Mouse (Mus musculus) limb, embryonic 14.5 days (tissue): ENCODE results near the gene Ank2. TPM values are rescaled to one million over a fixed set of nuclear protein-coding genes. Genes with fewer than 3 reads are reported as not detected.

Source experiments
- ATAC-seq: fragments of 200-750 bp; cut with Nextera tagmentation; 2 replicates; pipeline ENCODE4 v1.8.0; 2017; ENCODE audit warnings: low read depth, moderate number of reproducible peaks, moderate TSS enrichment; ENCODE audit not compliant: low FRiP score
- DNase-seq: peaks from one replicate; pipeline ENCODE4 v3.0.0-alpha.2; 2015; ENCODE audit warnings: low spot score
- H3K27ac ChIP-seq: fragments of 300-500 bp; sonication (generic); replicated peaks from 2 replicates; pipeline ENCODE4 v1.5.1; 2014; ENCODE audit warnings: low read depth, mild to moderate bottlenecking, low read length, moderate library complexity, mixed read lengths
- H3K27me3 ChIP-seq: fragments of 300-500 bp; sonication (generic); 2 replicates; pipeline ENCODE4 v1.6.1; 2014; ENCODE audit warnings: low read length, mixed read lengths; ENCODE audit not compliant: control insufficient read depth, insufficient read depth
- H3K36me3 ChIP-seq: fragments of 300-500 bp; sonication (generic); 2 replicates; pipeline ENCODE4 v1.6.1; 2014; ENCODE audit warnings: mild to moderate bottlenecking, low read length, moderate library complexity, mixed read lengths; ENCODE audit not compliant: control insufficient read depth, insufficient read depth
- H3K4me1 ChIP-seq: fragments of 300-500 bp; sonication (generic); 2 replicates; pipeline ENCODE4 v1.6.1; 2014; ENCODE audit warnings: antibody characterized with exemption, low read length, mixed read lengths; ENCODE audit not compliant: control insufficient read depth, insufficient read depth
- H3K4me2 ChIP-seq: fragments of 300-500 bp; sonication (generic); replicated peaks from 2 replicates; pipeline ENCODE4 v1.6.1; 2014; ENCODE audit warnings: low read depth, mild to moderate bottlenecking, low read length, moderate library complexity; ENCODE audit not compliant: severe bottlenecking
- H3K4me3 ChIP-seq: fragments of 300-500 bp; sonication (generic); replicated peaks from 2 replicates; pipeline ENCODE4 v1.5.1; 2014; ENCODE audit warnings: low read length
- H3K9ac ChIP-seq: fragments of 300-500 bp; sonication (generic); 2 replicates; pipeline ENCODE4 v1.6.1; 2014; ENCODE audit warnings: mild to moderate bottlenecking, low read depth, low read length, moderate library complexity; ENCODE audit not compliant: severe bottlenecking
- H3K9me3 ChIP-seq: fragments of 300-500 bp; sonication (generic); 2 replicates; pipeline ENCODE4 v1.6.1; 2016; ENCODE audit warnings: low read length; ENCODE audit not compliant: control insufficient read depth
- POLR2A ChIP-seq: fragments of 200-500 bp; IDR thresholded peaks from 2 replicates; pipeline ENCODE4 v1.8.0; 2012; ENCODE audit warnings: inconsistent platforms, mild to moderate bottlenecking, moderate library complexity, borderline replicate concordance; ENCODE audit not compliant: insufficient read depth, insufficient read length; ENCODE audit errors: extremely low read depth
- WGBS: fragments of 180-500 bp; shearing (Covaris S2); extraction: QIAGEN DNeasy Blood & Tissue Kit; methylation state at CpG from one replicate; pipeline ENCODE4 v1.1.7; 2014; 5-methylcytosine and 5-hydroxymethylcytosine counted together
- polyA plus RNA-seq, 2 experiments: library from polyadenylated mRNA; depleted of rRNA in 1 of 2; stranded (reverse) in 1 of 2; unstranded in 1 of 2; fragments of >200 nt; fragmentation: Nextera tagmentation in 1 of 2; extraction: Ambion mirVana in 1 of 2; gene quantifications; 2 replicates each; pipeline versions ENCODE4 v1.2.1 to v1.2.3; 2012 to 2014

Ank2 gene
- polyA plus RNA-seq, 2 experiments: 33.0 to 41.6 TPM

GRCm38 (mm10) chr3:127345860-127346459 lies 153.2 kb downstream of the Ank2 start:
- ATAC-seq (no peak), DNase-seq (no peak)
- H3K27me3 ChIP-seq: no peaks in the 10 kb centered on the region
- H3K27ac ChIP-seq: no peak overlapping the region
- no peak for TF ChIP-seq POLR2A
- no peak overlapping the region for H3K4me2 ChIP-seq
- H3K9me3 ChIP-seq: no peaks in the 10 kb centered on the region; the same call in 1 of the 2 replicates
- H3K4me1 ChIP-seq: no peaks in the 10 kb centered on the region
- no peak overlapping the region for H3K9ac ChIP-seq
- no peak overlapping the region for H3K4me3 ChIP-seq
- WGBS: 82% methylated on average over 8 of the region's 8 CpGs
- no peaks in the 10 kb centered on the region for H3K36me3 ChIP-seq

GRCm38 (mm10) chr3:127341300-127341699 lies 157.8 kb downstream of the Ank2 start:
- Histone ChIP-seq H3K4me3 (no peak overlapping the region), H3K27me3 (no peaks in the 10 kb centered on the region), H3K4me2 (no peak overlapping the region), H3K9me3 (no peaks in the 10 kb centered on the region), H3K4me1 (no peaks in the 10 kb centered on the region), H3K9ac (no peak overlapping the region), H3K36me3 (no peaks in the 10 kb centered on the region), H3K27ac (no peak overlapping the region)
- no peak for ATAC-seq
- DNase-seq: no peak
- WGBS: 88% methylated on average over 2 of the region's 2 CpGs
- TF ChIP-seq POLR2A: no peak

GRCm38 (mm10) chr3:127334876-127335275 lies 164.3 kb downstream of the Ank2 start:
- no peak for ATAC-seq
- no peak overlapping the region for H3K4me3 ChIP-seq
- H3K4me1 ChIP-seq: no peaks in the 10 kb centered on the region
- WGBS: 82% methylated on average over 6 of the region's 6 CpGs
- no peak for TF ChIP-seq POLR2A
- H3K4me2 ChIP-seq: no peak overlapping the region
- no peaks in the 10 kb centered on the region for H3K27me3 ChIP-seq
- no peak for DNase-seq
- H3K36me3 ChIP-seq: no peaks in the 10 kb centered on the region
- H3K9me3 ChIP-seq: no peaks in the 10 kb centered on the region
- H3K27ac ChIP-seq: no peak overlapping the region
- H3K9ac ChIP-seq: no peak overlapping the region

GRCm38 (mm10) chr3:127331562-127331961 lies 167.6 kb downstream of the Ank2 start:
- Histone ChIP-seq H3K27me3 (no peaks in the 10 kb centered on the region), H3K4me2 (no peak overlapping the region), H3K4me1 (no peaks in the 10 kb centered on the region), H3K9ac (no peak overlapping the region), H3K9me3 (no peaks in the 10 kb centered on the region), H3K27ac (no peak overlapping the region), H3K4me3 (no peak overlapping the region), H3K36me3 (no peaks in the 10 kb centered on the region)
- DNase-seq (no peak), ATAC-seq (no peak)
- 87% methylated on average over 6 of the region's 6 CpGs for WGBS
- no peak for TF ChIP-seq POLR2A

GRCm38 (mm10) chr3:127326355-127326754 lies 172.8 kb downstream of the Ank2 start:
- H3K9ac ChIP-seq: no peak overlapping the region
- H3K36me3 ChIP-seq: no peaks in the 10 kb centered on the region
- TF ChIP-seq POLR2A: no peak
- H3K27me3 ChIP-seq: no peaks in the 10 kb centered on the region
- DNase-seq: no peak
- H3K4me1 ChIP-seq: no peaks in the 10 kb centered on the region
- no peak overlapping the region for H3K4me3 ChIP-seq
- ATAC-seq: no peak
- no peak overlapping the region for H3K27ac ChIP-seq
- no peaks in the 10 kb centered on the region for H3K9me3 ChIP-seq
- WGBS: 90% methylated on average over 8 of the region's 8 CpGs
- H3K4me2 ChIP-seq: no peak overlapping the region

- Histone ChIP-seq H3K9me3 (no peaks in the 10 kb centered on the region), H3K9ac (no peak overlapping the region), H3K4me2 (no peak overlapping the region), H3K27me3 (no peaks in the 10 kb centered on the region), H3K27ac (no peak overlapping the region), H3K4me3 (no peak overlapping the region), H3K4me1 (no peaks in the 10 kb centered on the region), H3K36me3 (no peaks in the 10 kb centered on the region)
- TF ChIP-seq POLR2A: no peak
- DNase-seq (peak; percentile 81), ATAC-seq (no peak)
Measured at GRCm38 (mm10) chr3:127322870-127323269, 176.3 kb downstream of the Ank2 start.
